Mouse (Mus musculus): Measurements from ENCODE around the gene Actg2. TPM values are rescaled to one million over a fixed set of nuclear protein-coding genes. Genes with fewer than 3 reads are reported as not detected.

Actg2 gene
- 55.9 TPM for polyA plus RNA-seq (2014; fragmentation: Illumina TruSeq; extraction: RNeasy Lipid Tissue Mini Kit (QIAGEN cat#74804); ENCODE audit: insufficient read depth, low read depth, low replicate concordance)

GRCm38 (mm10) chr6:83536028-83536794 lies at the start of gene Actg2:
Actg2 (minus strand) TSS chr6:83536265.

GRCm38 (mm10) chr6:83572671-83573070 lies 36.6 kb upstream of the Actg2 start, which contains the start of gene Stambp:
Stambp (minus strand) TSS chr6:83572729.

DNA sequence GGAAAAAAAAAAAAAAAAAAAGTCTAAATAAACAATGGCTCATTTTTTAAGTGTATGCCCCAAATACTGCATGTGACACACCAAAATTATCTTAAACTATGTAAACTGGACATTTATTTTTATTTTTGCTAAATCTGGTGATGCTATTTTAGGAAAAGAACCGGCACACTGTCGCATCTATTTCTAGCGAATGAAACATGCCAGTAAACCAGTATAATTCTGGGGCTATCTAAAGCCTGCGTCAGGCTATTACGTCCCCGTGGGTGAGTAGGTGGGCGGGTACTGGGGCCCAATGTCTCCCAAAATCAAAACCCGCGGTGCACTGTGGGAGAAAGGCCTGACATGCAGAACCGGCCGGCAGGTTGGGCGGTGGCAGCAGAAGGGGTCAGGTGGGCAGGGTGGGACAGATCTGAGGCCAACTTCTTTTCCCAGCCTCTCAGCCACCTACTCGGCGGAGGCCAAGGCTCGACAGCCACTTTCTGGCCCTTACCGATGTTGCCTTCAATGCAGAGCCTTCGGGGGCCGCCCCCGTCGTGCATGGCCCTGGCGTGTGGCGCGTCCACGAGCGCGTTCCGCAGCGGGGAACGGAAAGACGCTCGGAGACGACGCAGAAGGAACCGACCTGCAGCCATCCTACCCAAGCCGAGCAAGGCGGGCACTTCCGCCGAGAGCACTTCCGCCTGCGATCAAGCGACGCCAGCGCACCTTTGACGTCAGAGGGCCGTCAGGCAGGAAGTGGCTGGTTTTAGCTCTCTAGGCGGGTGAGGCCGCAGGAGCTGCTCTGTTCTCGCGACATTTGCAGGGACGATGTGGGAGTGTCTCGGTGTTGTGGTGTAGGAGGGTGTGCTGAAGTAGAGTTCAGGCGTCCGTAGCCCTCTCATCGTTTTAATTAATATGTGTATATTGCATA lies 29.6 kb downstream of the Actg2 start, which contains the start of gene Dguok:
Gene Dguok (minus strand): TSS at position 712 of the 910 bp plus-strand sequence.

Other genes starting within 250 kb of the Actg2 start
- 3.9 TPM for gene Mthfd2, start 210.4 kb downstream of the Actg2 start, polyA plus RNA-seq (2014; fragmentation: Illumina TruSeq; extraction: RNeasy Lipid Tissue Mini Kit (QIAGEN cat#74804); ENCODE audit: insufficient read depth, low read depth, low replicate concordance)
- 55.0 TPM for gene Mob1a, start 210.2 kb downstream of the Actg2 start, polyA plus RNA-seq (2014; fragmentation: Illumina TruSeq; extraction: RNeasy Lipid Tissue Mini Kit (QIAGEN cat#74804); ENCODE audit: insufficient read depth, low read depth, low replicate concordance)
- 71.9 TPM for gene Bola3, start 187.1 kb downstream of the Actg2 start, polyA plus RNA-seq (2014; fragmentation: Illumina TruSeq; extraction: RNeasy Lipid Tissue Mini Kit (QIAGEN cat#74804); ENCODE audit: insufficient read depth, low read depth, low replicate concordance)
- gene Tet3, start 77.2 kb downstream of the Actg2 start, polyA plus RNA-seq (2014; fragmentation: Illumina TruSeq; extraction: RNeasy Lipid Tissue Mini Kit (QIAGEN cat#74804); ENCODE audit: insufficient read depth, low read depth, low replicate concordance), result 4.4 TPM
- gene Dguok, start 29.3 kb downstream of the Actg2 start, polyA plus RNA-seq (2014; fragmentation: Illumina TruSeq; extraction: RNeasy Lipid Tissue Mini Kit (QIAGEN cat#74804); ENCODE audit: insufficient read depth, low read depth, low replicate concordance), result 52.9 TPM
- gene Stambp, start 36.5 kb upstream of the Actg2 start, polyA plus RNA-seq (2014; fragmentation: Illumina TruSeq; extraction: RNeasy Lipid Tissue Mini Kit (QIAGEN cat#74804); ENCODE audit: insufficient read depth, low read depth, low replicate concordance), result 15.3 TPM
- not detected for gene Clec4f, start 119.9 kb upstream of the Actg2 start, polyA plus RNA-seq (2014; fragmentation: Illumina TruSeq; extraction: RNeasy Lipid Tissue Mini Kit (QIAGEN cat#74804); ENCODE audit: insufficient read depth, low read depth, low replicate concordance)
- gene Cd207, start 141.6 kb upstream of the Actg2 start, polyA plus RNA-seq (2014; fragmentation: Illumina TruSeq; extraction: RNeasy Lipid Tissue Mini Kit (QIAGEN cat#74804); ENCODE audit: insufficient read depth, low read depth, low replicate concordance), result 1.4 TPM
- not detected for gene Vax2, start 175.0 kb upstream of the Actg2 start, polyA plus RNA-seq (2014; fragmentation: Illumina TruSeq; extraction: RNeasy Lipid Tissue Mini Kit (QIAGEN cat#74804); ENCODE audit: insufficient read depth, low read depth, low replicate concordance)
- 3.5 TPM for gene Atp6v1b1, start 206.7 kb upstream of the Actg2 start, polyA plus RNA-seq (2014; fragmentation: Illumina TruSeq; extraction: RNeasy Lipid Tissue Mini Kit (QIAGEN cat#74804); ENCODE audit: insufficient read depth, low read depth, low replicate concordance)
- not detected for gene Ankrd53, start 226.4 kb upstream of the Actg2 start, polyA plus RNA-seq (2014; fragmentation: Illumina TruSeq; extraction: RNeasy Lipid Tissue Mini Kit (QIAGEN cat#74804); ENCODE audit: insufficient read depth, low read depth, low replicate concordance)
- 42.8 TPM for gene Tex261, start 239.5 kb upstream of the Actg2 start, polyA plus RNA-seq (2014; fragmentation: Illumina TruSeq; extraction: RNeasy Lipid Tissue Mini Kit (QIAGEN cat#74804); ENCODE audit: insufficient read depth, low read depth, low replicate concordance)

Measured in lung, adult 10 weeks (tissue).